Comparison of ENCODE assay signal across 8 mouse cellular contexts in the genomic region with DNA sequence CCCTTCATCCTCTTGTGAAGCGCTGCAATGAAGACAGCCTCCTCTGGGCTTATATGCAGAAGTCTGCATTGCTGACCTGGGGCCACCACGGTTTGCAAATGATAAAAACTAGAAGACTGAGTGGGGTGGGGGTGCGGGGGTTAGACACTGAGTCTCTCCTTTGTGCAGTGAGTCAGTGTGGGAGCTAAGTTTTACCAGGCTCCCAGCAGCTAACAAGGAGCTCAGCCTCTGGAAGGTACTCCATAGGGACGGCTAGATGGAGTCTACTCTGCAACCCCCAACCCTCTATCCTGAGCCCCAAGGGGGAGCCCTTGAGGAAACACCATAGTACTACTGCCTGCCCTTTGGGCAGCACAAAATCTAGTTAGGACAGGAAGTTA.
DNase-seq lines count a peak whose midpoint lies in the region; ATAC-seq and TF ChIP-seq lines count a peak whose summit lies in the region.

No protein-coding gene starts in this region.

- intact Hi-C loops in left cerebral cortex, adult 2 months (cut with DNase I): loop anchor here (5.0 kb wide), 1 partner anchor 41 kb away; no protein-coding TSS in a partner anchor
- intact Hi-C loops in left cerebral cortex, postnatal 36 days (cut with DNase I): loop anchor here (2.0 kb wide), 2 partner anchors 55 to 109 kb away; no protein-coding TSS in a partner anchor

- H3K27ac ChIP-seq in left cerebral cortex, adult 2 months: peak overlapping the region; percentile 82
- H3K27ac ChIP-seq in forebrain, postnatal 0 days (ENCODE audit: low read depth, low read length): peak overlapping the region; percentile 41
- H3K27ac ChIP-seq in midbrain, embryonic 12.5 days (replicated peaks): no peak overlapping the region

- peak overlapping the region; percentile 51 for H3K9ac ChIP-seq in forebrain, postnatal 0 days
- H3K9ac ChIP-seq in midbrain, embryonic 12.5 days (replicated peaks): no peak overlapping the region

- peak; percentile 15; the same call in 1 of the 2 replicates for ATAC-seq in forebrain, postnatal 0 days
- ATAC-seq in midbrain, embryonic 12.5 days (ENCODE audit: low FRiP score, low read depth): peak; percentile 13; the same call in 1 of the 2 replicates

- no peak; the same call in none of the 2 replicates for TF ChIP-seq CTCF in left cerebral cortex, adult 2 months (IDR thresholded peaks at IDR 0.05)
- TF ChIP-seq CTCF in forebrain, postnatal 0 days (IDR thresholded peaks at IDR 0.05; ENCODE audit: low read depth): peak; percentile 49

- peaks cover 10% of the 10 kb centered on the region for H3K4me1 ChIP-seq in forebrain, postnatal 0 days (ENCODE audit: insufficient read depth)
- H3K4me1 ChIP-seq in midbrain, embryonic 12.5 days: peaks cover 41% of the 10 kb centered on the region

- H3K9me3 ChIP-seq in forebrain, postnatal 0 days (ENCODE audit: low read length): no peaks in the 10 kb centered on the region
- H3K9me3 ChIP-seq in midbrain, embryonic 12.5 days: no peaks in the 10 kb centered on the region

- H3K36me3 ChIP-seq in forebrain, postnatal 0 days (ENCODE audit: insufficient read depth): no peaks in the 10 kb centered on the region
- no peaks in the 10 kb centered on the region for H3K36me3 ChIP-seq in midbrain, embryonic 12.5 days

- 6% methylated on average over 4 of the region's 4 CpGs for WGBS in forebrain, postnatal 0 days
- 8% methylated on average over 4 of the region's 4 CpGs for WGBS in midbrain, embryonic 12.5 days

- peak overlapping the region; percentile 70 for H3K4me2 ChIP-seq in forebrain, postnatal 0 days (ENCODE audit: low read depth)
- peak overlapping the region; percentile 96 for H3K4me2 ChIP-seq in midbrain, embryonic 12.5 days (replicated peaks)

- peak overlapping the region; percentile 56 for H3K4me3 ChIP-seq in left cerebral cortex, adult 2 months
- H3K4me3 ChIP-seq in forebrain, postnatal 0 days (ENCODE audit: low read depth, low read length): peak overlapping the region; percentile 48
- H3K4me3 ChIP-seq in midbrain, embryonic 12.5 days: peak overlapping the region; percentile 56

- peaks cover 11% of the 10 kb centered on the region; the same call in 1 of the 2 replicates for H3K27me3 ChIP-seq in forebrain, postnatal 0 days (ENCODE audit: insufficient read depth, low read length)
- peaks cover 57% of the 10 kb centered on the region for H3K27me3 ChIP-seq in midbrain, embryonic 12.5 days

- DNase-seq in left cerebral cortex, adult 2 months (ENCODE audit: extremely low spot score in 1 of 2, low spot score in 2 of 2): peak in 1 of 2 experiments; percentile 25
- no peak for DNase-seq in left cerebral cortex, postnatal 36 days (ENCODE audit: low spot score in 2 of 2)
- peak; percentile 71 for DNase-seq in cerebellum, adult 9-11 months
- no peak for DNase-seq in forebrain, postnatal 0 days
- DNase-seq in natural killer cell, adult 2 months (ENCODE audit: low spot score in 2 of 2): no peak
- DNase-seq in kidney, adult 8-10 months: no peak
- DNase-seq in layer of hippocampus, adult 11-12 months (ENCODE audit: low spot score): no peak
